Mouse (Mus musculus): ENCODE measurements around the gene Cd2bp2.
A peak's percentile ranks its signal among the peaks of the same experiment; 100 is the strongest.

The Cd2bp2 gene

DNA sequence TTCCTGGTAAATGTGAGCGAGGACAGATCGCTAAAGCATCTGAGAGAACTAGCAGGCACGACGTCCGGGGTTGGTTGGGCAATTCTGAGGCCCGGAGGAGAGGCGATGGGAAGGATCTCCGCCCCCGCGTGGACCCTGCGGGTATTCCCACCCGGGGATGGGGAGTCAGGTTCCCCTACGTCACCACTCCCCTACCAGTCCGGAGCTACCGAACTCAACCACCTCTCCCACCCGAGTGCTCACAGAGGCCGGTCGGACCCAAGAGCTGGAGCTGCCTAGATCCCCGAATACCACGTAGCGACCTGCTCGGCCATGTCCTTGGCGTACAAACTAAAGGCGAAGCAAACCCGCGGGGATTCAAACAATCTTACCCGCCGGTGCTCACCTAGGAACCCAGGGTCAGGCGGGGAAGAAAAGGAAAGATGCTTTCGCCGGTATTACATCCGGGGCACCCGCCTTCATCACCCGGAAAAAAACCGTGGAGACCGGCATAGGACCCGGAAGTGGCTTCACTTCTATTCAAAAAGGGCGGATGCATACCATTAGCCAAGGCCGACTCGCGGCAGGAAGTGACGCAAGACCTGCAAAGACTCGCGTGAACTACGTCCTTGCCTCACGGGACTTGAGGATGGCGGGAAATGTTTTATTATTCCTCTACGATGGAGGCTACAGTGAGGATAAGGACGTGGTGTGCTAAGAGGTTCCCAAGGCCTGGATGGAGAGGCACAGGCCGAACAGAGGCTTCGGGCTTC, at the start of gene Cd2bp2:
Gene Cd2bp2 (minus strand): TSS at position 507 of the 752 bp plus-strand sequence.
- DNase-seq: peak; percentile 98

DNA sequence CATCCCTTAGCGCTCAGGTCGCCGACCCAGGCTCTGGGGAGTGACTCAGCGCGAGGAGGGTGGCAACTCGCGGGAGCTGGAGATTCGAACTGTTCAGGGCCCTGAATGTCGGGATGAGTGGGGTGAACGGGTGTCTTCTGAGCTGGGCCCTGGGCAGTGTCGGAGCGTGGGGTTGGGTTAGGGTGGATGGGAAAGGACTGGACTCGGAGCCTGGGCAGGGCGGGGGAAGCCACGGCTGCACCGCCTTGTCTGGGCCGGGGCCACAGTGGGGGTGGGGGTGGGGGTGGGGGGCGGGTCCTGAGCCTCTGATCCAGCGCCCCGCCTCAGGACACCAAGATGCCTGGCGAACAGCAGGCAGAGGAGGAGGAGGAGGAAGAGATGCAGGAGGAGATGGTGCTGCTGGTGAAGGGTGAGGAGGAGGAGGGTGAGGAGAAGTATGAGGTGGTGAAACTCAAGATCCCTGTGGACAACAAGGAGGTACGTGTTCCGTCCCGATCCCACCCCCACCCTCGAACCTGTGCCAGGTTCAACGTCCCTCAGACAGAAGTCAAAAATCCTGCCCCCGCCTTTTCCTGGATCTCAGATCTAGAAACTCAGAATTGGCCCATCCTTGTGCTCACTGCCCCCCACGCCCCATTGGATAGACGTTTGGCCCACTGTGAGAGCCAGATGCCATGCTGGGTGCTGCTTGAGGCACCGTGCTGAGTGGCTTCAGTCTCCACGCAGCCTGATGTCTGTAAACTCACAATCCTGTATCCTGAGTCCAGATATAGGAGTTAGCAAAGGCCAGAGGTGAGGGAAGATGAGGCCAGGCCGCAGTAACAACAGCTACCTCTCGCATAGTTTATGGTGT, 49.0 kb upstream of the Cd2bp2 start:
- peak; percentile 23 for DNase-seq

GRCm38 (mm10) chr7:127243870-127244657, 48.2 kb upstream of the Cd2bp2 start, which contains the start of gene Zfp771:
TSS of gene Zfp771 (plus strand) at chr7:127244274.
- peak; percentile 96 for DNase-seq

- DNase-seq: no peak
These were observed 47.6 kb upstream of the Cd2bp2 start for GRCm38 (mm10) chr7:127243361-127243867.

- no peak for DNase-seq
These were observed 38.9 kb upstream of the Cd2bp2 start for GRCm38 (mm10) chr7:127234777-127235176.

DNA sequence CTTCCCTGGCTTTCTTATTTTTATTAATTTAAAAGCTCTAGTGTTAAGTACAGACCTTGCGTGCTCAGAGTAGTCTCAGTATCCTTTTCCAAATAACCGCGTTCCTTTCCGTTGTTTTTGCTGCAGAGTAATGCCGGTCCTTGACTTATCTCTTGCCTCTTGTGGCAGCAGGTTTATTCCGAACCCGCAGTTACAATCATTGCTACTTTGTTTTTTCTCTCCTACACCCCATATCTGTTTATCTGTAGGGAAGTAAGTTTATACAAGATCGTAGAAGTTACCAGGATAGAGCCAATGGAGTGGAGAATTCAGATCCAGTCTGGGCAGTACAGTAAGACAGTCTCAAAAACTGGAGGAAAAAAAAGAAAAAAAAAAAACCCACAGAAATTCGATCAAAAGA, 37.9 kb upstream of the Cd2bp2 start:
- no peak for DNase-seq

GRCm38 (mm10) chr7:127233368-127233749, 37.5 kb upstream of the Cd2bp2 start:
- peak; percentile 21 for DNase-seq

DNA sequence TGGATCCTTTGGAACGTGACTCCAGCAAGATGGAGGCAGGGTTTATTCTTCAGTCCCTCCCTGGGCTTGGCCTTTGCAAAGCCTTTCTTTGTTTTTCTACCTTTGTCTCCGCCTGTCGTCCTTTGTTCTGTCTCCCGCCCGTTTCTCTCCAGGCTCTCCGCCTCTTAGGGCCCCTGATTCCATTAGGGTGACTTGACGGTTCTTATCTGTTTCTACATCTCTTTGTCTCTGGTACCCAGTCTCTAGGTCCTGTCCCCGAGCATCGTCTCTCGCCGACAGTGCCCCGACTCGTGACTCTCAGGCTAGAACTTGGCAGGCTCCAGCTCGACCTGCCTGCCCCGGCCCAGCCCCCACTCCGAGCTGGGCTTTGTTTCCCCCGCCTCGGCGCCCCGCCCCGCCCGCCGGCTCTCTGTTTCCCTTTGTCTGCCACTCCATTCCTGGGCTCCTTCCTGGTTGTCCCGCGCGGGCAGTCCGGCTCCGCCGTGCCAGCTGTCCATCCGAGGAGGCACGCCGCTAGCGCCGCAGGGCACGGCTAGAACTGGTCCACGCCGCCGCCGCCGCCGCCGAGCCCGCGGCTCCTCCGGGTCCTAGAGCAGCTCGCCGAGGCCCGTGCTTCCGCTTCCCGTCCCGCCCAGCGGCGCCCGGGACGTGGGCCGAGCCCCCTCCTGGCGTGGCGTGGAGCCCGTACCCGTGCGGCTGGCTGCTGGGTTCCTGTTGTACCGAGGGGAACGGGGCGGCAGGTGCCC, 36.9 kb upstream of the Cd2bp2 start, which contains the start of the genes Zfp553 and Sept1:
Gene Zfp553 (plus strand): TSS at position 440 of the 746 bp plus-strand sequence.
Gene Sept1 (minus strand): TSS at position 509 of the 746 bp plus-strand sequence.
- peak; percentile 88 for DNase-seq

DNA sequence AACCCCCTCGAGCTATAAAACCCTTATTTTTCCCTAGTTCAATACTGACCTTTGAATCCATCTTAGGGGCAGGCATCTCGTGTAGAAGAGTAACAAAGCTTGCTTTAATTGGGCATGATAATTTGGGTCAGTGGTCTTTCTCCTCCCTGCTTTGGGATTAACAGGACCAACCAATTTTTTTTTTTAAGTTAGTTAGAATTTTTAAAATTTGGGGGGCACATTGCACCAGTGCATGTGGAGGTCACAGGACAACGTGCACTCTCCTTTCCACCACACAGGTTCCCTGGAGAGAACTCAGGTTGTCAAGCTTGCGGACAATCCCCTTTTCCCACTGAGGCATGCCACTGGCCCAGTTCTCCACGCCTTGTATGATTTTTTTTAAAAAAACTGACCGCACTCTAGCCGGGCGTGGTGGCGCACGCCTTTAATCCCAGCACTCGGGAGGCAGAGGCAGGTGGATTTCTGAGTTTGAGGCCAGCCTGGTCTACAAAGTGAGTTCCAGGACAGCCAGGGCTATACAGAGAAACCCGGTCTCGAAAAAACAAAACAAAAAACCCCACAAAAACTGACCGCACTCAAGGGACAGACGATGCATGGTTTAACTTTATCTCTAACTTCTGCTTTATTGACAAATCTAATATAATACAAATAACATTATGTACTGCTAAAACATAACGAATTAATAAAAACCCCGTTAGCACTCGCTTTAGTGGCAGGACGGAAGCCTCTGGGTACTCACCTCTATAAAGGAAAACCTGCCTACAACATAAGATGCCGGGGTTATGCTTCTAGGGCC, 36.2 kb upstream of the Cd2bp2 start:
- DNase-seq: no peak

- no peak for DNase-seq
These were observed 35.5 kb upstream of the Cd2bp2 start for GRCm38 (mm10) chr7:127231376-127231775.

GRCm38 (mm10) chr7:127228615-127229303, 32.9 kb upstream of the Cd2bp2 start:
- peak; percentile 79 for DNase-seq

GRCm38 (mm10) chr7:127225147-127225995, 29.5 kb upstream of the Cd2bp2 start:
- peak; percentile 53 for DNase-seq

GRCm38 (mm10) chr7:127224616-127225015, 28.8 kb upstream of the Cd2bp2 start:
- no peak for DNase-seq

- no peak for DNase-seq
These were observed 27.9 kb upstream of the Cd2bp2 start for GRCm38 (mm10) chr7:127223515-127224478.

DNA sequence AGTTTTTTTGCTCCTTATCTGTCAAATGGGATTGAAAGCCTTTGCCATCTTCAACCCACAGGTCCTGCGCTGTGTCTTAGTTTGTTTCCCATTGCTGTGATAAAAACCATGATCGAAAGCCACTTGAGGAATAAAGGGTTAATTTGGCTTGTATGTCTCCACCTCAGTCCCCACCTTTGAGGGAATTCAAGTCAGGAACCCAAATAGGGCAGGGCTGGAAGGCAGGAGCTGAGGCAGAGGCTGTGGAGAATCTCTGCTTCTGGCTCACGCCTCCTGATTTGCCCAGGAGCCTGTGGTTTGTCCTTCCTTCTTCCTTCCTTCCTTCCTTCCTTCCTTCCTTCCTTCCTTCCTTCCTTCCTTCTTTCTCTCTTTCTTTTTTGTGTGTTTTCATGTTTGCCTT, 27.3 kb upstream of the Cd2bp2 start:
- DNase-seq: no peak

- DNase-seq: no peak
These were observed 24.6 kb upstream of the Cd2bp2 start for GRCm38 (mm10) chr7:127220440-127220839.

DNA sequence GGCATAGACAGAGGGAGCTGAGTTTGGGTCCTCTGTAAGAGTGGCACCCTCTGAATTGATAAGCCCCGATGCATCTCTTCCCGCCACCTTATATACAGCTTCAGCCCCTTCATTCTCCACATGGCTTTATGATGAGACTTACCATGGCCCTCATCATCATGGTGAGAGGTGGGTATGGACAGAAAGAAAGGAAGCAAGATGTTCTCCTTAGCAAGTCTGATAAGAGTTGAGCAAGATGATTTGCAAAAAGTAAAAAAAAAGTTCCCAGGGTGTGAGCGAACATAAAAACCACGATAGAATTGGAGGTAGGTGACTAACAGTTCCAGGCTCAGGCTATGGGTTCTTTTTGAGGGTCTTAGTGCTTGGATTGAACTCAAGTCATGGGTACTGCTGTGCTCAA, 22.8 kb upstream of the Cd2bp2 start:
- DNase-seq: no peak

Data from right cerebral cortex, adult 18-20 months (tissue).